Mouse (Mus musculus): ENCODE data around the gene Myh3. TPM values are rescaled to one million over a fixed set of nuclear protein-coding genes. Genes with fewer than 3 reads are reported as not detected.

The Myh3 gene
- polyA plus RNA-seq, 2 experiments = 192 to 205 TPM

DNA sequence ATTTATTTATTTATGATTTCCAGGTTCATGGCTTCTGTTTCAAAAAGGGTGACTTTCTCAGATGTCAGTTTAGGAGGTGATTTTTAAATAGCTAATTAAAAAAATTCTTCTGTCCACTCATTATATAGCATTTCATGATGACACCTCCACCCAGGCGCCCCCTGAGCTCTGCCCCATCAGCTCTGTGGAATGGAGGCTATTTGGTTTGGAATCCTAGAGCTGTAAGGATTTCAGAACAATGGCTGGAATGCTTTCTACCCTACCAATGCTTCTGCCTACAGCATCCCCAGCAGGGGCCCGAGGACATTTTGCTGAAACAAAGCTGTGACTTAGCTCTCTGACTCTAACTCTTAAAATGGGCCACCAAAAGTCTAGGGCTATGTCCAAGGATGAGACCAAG lies 55.4 kb downstream of the Myh3 start:
- H3K36me3 ChIP-seq (ENCODE audit: control insufficient read depth, insufficient read depth, low read length) = no peaks in the 10 kb centered on the region
- no peak for DNase-seq (ENCODE audit: low spot score)
- no peaks in the 10 kb centered on the region for H3K4me1 ChIP-seq (ENCODE audit: control insufficient read depth, insufficient read depth, low read length)
- no peak overlapping the region for H3K27ac ChIP-seq (replicated peaks; ENCODE audit: low read depth, low read length)
- H3K9me3 ChIP-seq (ENCODE audit: control insufficient read depth, low read length) = no peaks in the 10 kb centered on the region
- 75% methylated on average over 2 of the region's 2 CpGs for WGBS
- no peak for ATAC-seq (ENCODE audit: low FRiP score, low read depth)
- no peak overlapping the region for H3K4me3 ChIP-seq (replicated peaks; ENCODE audit: low read length)
- H3K27me3 ChIP-seq (ENCODE audit: control insufficient read depth, insufficient read depth, low read length) = no peaks in the 10 kb centered on the region
- TF ChIP-seq POLR2A (IDR thresholded peaks at IDR 0.05; ENCODE audit: borderline replicate concordance, extremely low read depth, insufficient read depth, insufficient read length) = no peak
- no peak overlapping the region for H3K4me2 ChIP-seq (replicated peaks; ENCODE audit: low read depth, low read length, severe bottlenecking)
- no peak overlapping the region for H3K9ac ChIP-seq (ENCODE audit: low read depth, low read length, severe bottlenecking)

DNA sequence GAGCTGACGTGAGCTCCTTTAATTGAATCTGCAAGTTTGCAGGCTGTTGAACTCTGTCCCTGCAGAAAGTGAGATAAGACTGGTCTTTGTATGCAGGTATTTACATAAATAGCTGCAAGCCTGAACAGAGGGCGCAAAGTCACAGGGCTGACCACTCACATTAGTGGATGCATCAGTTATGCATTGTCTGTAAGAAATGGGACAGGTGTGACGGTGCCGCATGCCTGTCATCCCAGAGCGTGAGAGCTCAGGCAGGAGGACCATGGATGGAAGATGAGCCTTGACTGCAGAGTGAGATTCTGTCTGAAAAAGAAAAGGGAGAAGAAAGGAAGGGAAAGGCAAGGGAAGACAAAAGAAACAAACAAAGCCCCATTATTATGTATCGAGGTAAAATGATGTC lies 56.6 kb downstream of the Myh3 start:
- Histone ChIP-seq H3K27me3 (ENCODE audit: control insufficient read depth, insufficient read depth, low read length) (no peaks in the 10 kb centered on the region), H3K27ac (replicated peaks; ENCODE audit: low read depth, low read length) (no peak overlapping the region), H3K36me3 (ENCODE audit: control insufficient read depth, insufficient read depth, low read length) (no peaks in the 10 kb centered on the region), H3K4me3 (replicated peaks; ENCODE audit: low read length) (no peak overlapping the region), H3K9me3 (ENCODE audit: control insufficient read depth, low read length) (no peaks in the 10 kb centered on the region), H3K4me2 (replicated peaks; ENCODE audit: low read depth, low read length, severe bottlenecking) (no peak overlapping the region), H3K4me1 (ENCODE audit: control insufficient read depth, insufficient read depth, low read length) (0 out of 2 replicates have a peak, but pooled peaks cover 3% of the 10 kb centered on the region), H3K9ac (ENCODE audit: low read depth, low read length, severe bottlenecking) (no peak overlapping the region)
- ATAC-seq (ENCODE audit: low FRiP score, low read depth) = no peak
- no peak for DNase-seq (ENCODE audit: low spot score)
- 87% methylated on average over 6 of the region's 6 CpGs for WGBS
- no peak for TF ChIP-seq POLR2A (IDR thresholded peaks at IDR 0.05; ENCODE audit: borderline replicate concordance, extremely low read depth, insufficient read depth, insufficient read length)

- WGBS = 85% methylated on average over 2 of the region's 2 CpGs
- no peak for TF ChIP-seq POLR2A (IDR thresholded peaks at IDR 0.05; ENCODE audit: borderline replicate concordance, extremely low read depth, insufficient read depth, insufficient read length)
- H3K9ac ChIP-seq (ENCODE audit: low read depth, low read length, severe bottlenecking) = no peak overlapping the region
- no peaks in the 10 kb centered on the region for H3K36me3 ChIP-seq (ENCODE audit: control insufficient read depth, insufficient read depth, low read length)
- no peaks in the 10 kb centered on the region for H3K27me3 ChIP-seq (ENCODE audit: control insufficient read depth, insufficient read depth, low read length)
- no peak overlapping the region for H3K4me2 ChIP-seq (replicated peaks; ENCODE audit: low read depth, low read length, severe bottlenecking)
- no peak overlapping the region for H3K4me3 ChIP-seq (replicated peaks; ENCODE audit: low read length)
- H3K9me3 ChIP-seq (ENCODE audit: control insufficient read depth, low read length) = no peaks in the 10 kb centered on the region
- ATAC-seq (ENCODE audit: low FRiP score, low read depth) = no peak
- DNase-seq (ENCODE audit: low spot score) = no peak
- H3K27ac ChIP-seq (replicated peaks; ENCODE audit: low read depth, low read length) = no peak overlapping the region
- 0 out of 2 replicates have a peak, but pooled peaks cover 3% of the 10 kb centered on the region for H3K4me1 ChIP-seq (ENCODE audit: control insufficient read depth, insufficient read depth, low read length)
Measured at GRCm38 (mm10) chr11:67135532-67135931, 57.4 kb downstream of the Myh3 start.

- TF ChIP-seq POLR2A (IDR thresholded peaks at IDR 0.05; ENCODE audit: borderline replicate concordance, extremely low read depth, insufficient read depth, insufficient read length) = no peak
- H3K27ac ChIP-seq (replicated peaks; ENCODE audit: low read depth, low read length) = no peak overlapping the region
- H3K36me3 ChIP-seq (ENCODE audit: control insufficient read depth, insufficient read depth, low read length) = no peaks in the 10 kb centered on the region
- H3K9me3 ChIP-seq (ENCODE audit: control insufficient read depth, low read length) = no peaks in the 10 kb centered on the region
- no peak; the same call in 1 of the 2 replicates for ATAC-seq (ENCODE audit: low FRiP score, low read depth)
- H3K27me3 ChIP-seq (ENCODE audit: control insufficient read depth, insufficient read depth, low read length) = no peaks in the 10 kb centered on the region
- WGBS = 32% methylated on average over 8 of the region's 8 CpGs
- H3K4me2 ChIP-seq (replicated peaks; ENCODE audit: low read depth, low read length, severe bottlenecking) = no peak overlapping the region
- H3K4me3 ChIP-seq (replicated peaks; ENCODE audit: low read length) = no peak overlapping the region
- H3K9ac ChIP-seq (ENCODE audit: low read depth, low read length, severe bottlenecking) = no peak overlapping the region
- DNase-seq (ENCODE audit: low spot score) = no peak
- H3K4me1 ChIP-seq (ENCODE audit: control insufficient read depth, insufficient read depth, low read length) = 0 out of 2 replicates have a peak, but pooled peaks cover 3% of the 10 kb centered on the region
Measured at GRCm38 (mm10) chr11:67139556-67139955, 61.5 kb downstream of the Myh3 start.

DNA sequence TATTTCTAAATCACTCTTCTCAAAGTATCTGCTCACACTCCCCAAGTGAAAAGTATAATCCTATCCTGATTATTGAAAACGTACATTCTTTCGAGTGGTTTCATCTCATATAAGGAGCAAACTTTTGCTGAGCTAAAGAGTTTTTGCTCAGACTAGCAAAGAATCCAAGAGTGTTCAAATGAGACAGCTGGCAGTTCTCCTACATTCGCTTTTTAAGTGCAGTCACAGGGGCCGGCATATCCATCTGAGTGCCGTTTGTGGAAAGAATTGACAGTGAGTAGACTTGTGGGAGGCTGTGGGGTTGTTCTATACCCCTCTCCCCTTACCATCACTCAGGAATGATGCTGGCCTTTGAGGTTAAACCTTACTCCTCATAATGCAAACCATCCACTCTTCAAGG lies 62.1 kb downstream of the Myh3 start:
- no peak overlapping the region for H3K4me3 ChIP-seq (replicated peaks; ENCODE audit: low read length)
- ATAC-seq (ENCODE audit: low FRiP score, low read depth) (no peak), DNase-seq (ENCODE audit: low spot score) (no peak)
- no peaks in the 10 kb centered on the region for H3K36me3 ChIP-seq (ENCODE audit: control insufficient read depth, insufficient read depth, low read length)
- H3K9me3 ChIP-seq (ENCODE audit: control insufficient read depth, low read length) = no peaks in the 10 kb centered on the region
- no peak overlapping the region for H3K9ac ChIP-seq (ENCODE audit: low read depth, low read length, severe bottlenecking)
- 0 out of 2 replicates have a peak, but pooled peaks cover 3% of the 10 kb centered on the region for H3K4me1 ChIP-seq (ENCODE audit: control insufficient read depth, insufficient read depth, low read length)
- no peaks in the 10 kb centered on the region for H3K27me3 ChIP-seq (ENCODE audit: control insufficient read depth, insufficient read depth, low read length)
- TF ChIP-seq POLR2A (IDR thresholded peaks at IDR 0.05; ENCODE audit: borderline replicate concordance, extremely low read depth, insufficient read depth, insufficient read length) = no peak
- 60% methylated on average over 5 of the region's 5 CpGs for WGBS
- H3K4me2 ChIP-seq (replicated peaks; ENCODE audit: low read depth, low read length, severe bottlenecking) = no peak overlapping the region
- H3K27ac ChIP-seq (replicated peaks; ENCODE audit: low read depth, low read length) = no peak overlapping the region

DNA sequence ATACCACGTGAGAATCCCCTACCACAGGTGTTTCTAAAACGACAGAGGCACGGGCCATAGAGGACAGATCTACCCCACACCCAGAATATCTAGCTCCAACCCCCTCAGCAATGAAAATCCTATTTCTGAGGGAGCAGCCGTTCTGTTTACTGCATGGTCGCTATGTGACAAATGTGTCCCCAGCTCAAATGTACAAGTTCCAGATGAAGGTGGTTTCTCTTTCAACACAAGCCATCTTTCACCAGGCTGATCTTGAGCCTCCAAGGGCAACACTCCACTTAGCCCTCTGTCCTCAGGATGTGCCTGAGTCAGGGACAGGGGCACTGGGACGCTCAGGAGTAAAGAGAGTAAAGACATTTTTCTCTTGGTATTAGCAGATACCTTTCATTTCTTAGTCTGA lies 62.9 kb downstream of the Myh3 start:
- Histone ChIP-seq H3K36me3 (ENCODE audit: control insufficient read depth, insufficient read depth, low read length) (no peaks in the 10 kb centered on the region), H3K27ac (replicated peaks; ENCODE audit: low read depth, low read length) (no peak overlapping the region), H3K9ac (ENCODE audit: low read depth, low read length, severe bottlenecking) (no peak overlapping the region), H3K4me2 (replicated peaks; ENCODE audit: low read depth, low read length, severe bottlenecking) (no peak overlapping the region), H3K27me3 (ENCODE audit: control insufficient read depth, insufficient read depth, low read length) (no peaks in the 10 kb centered on the region), H3K4me1 (ENCODE audit: control insufficient read depth, insufficient read depth, low read length) (0 out of 2 replicates have a peak, but pooled peaks cover 3% of the 10 kb centered on the region), H3K9me3 (ENCODE audit: control insufficient read depth, low read length) (no peaks in the 10 kb centered on the region), H3K4me3 (replicated peaks; ENCODE audit: low read length) (no peak overlapping the region)
- no peak for DNase-seq (ENCODE audit: low spot score)
- no peak for TF ChIP-seq POLR2A (IDR thresholded peaks at IDR 0.05; ENCODE audit: borderline replicate concordance, extremely low read depth, insufficient read depth, insufficient read length)
- ATAC-seq (ENCODE audit: low FRiP score, low read depth) = no peak
- WGBS = 77% methylated on average over 6 of the region's 6 CpGs

Data from limb, embryonic 14.5 days (tissue).